Mouse (Mus musculus): ENCODE data around the gene Snrnp200. TPM values are rescaled to one million over a fixed set of nuclear protein-coding genes. Genes with fewer than 3 reads are reported as not detected.
A peak's percentile ranks its signal among the peaks of the same experiment; 100 is the strongest.
"Not testable (repeated sequence)": the region's sequence is repeated elsewhere in the genome, so short reads cannot be mapped to it uniquely, and the experiment has no call there.

The Snrnp200 gene
- 100 to 1,000 TPM; 106 to 111 TPM for total RNA-seq (2021)

GRCm38 (mm10) chr2:127207547-127208451 lies at the start of gene Snrnp200, which contains the start of gene 1810024B03Rik:
Gene Snrnp200 (plus strand): TSS chr2:127208386.
Gene 1810024B03Rik (minus strand): TSS chr2:127208280.
- DNase-seq, result peak; percentile 94
- intact Hi-C loops (cut with DNase I), result no loop called here

GRCm38 (mm10) chr2:127165675-127166074 lies 42.5 kb upstream of the Snrnp200 start:
- DNase-seq, result no peak
- intact Hi-C loops (cut with DNase I), result loop anchor here (2.0 kb wide), 1 partner anchor 35 kb away; no protein-coding TSS in a partner anchor

GRCm38 (mm10) chr2:127166261-127166660 lies 41.9 kb upstream of the Snrnp200 start:
- DNase-seq, result not testable (repeated sequence)
- intact Hi-C loops (cut with DNase I), result loop anchor here (2.0 kb wide), 1 partner anchor 35 kb away; no protein-coding TSS in a partner anchor

- peak; percentile 75 for DNase-seq
- intact Hi-C loops (cut with DNase I), result no loop called here
Measured at GRCm38 (mm10) chr2:127182598-127183381, 25.4 kb upstream of the Snrnp200 start.

GRCm38 (mm10) chr2:127189574-127189973 lies 18.6 kb upstream of the Snrnp200 start:
- intact Hi-C loops (cut with DNase I), result no loop called here
- DNase-seq, result no peak

GRCm38 (mm10) chr2:127204932-127205331 lies 3.3 kb upstream of the Snrnp200 start:
- intact Hi-C loops (cut with DNase I), result no loop called here

GRCm38 (mm10) chr2:127205936-127206335 lies 2.2 kb upstream of the Snrnp200 start:
- intact Hi-C loops (cut with DNase I); DNase-seq: not testable (repeated sequence)

More at GRCm38 (mm10) chr2:127204932-127205331, 3.3 kb upstream of the Snrnp200 start:
- DNase-seq, result peak; percentile 53

- intact Hi-C loops (cut with DNase I), result no loop called here
Measured at GRCm38 (mm10) chr2:127206916-127207315, 1.3 kb upstream of the Snrnp200 start.

GRCm38 (mm10) chr2:127208452-127208769 lies 225 bp downstream of the Snrnp200 start:
- DNase-seq, result no peak
- intact Hi-C loops (cut with DNase I), result no loop called here

More at GRCm38 (mm10) chr2:127206916-127207315, 1.3 kb upstream of the Snrnp200 start:
- no peak for DNase-seq

GRCm38 (mm10) chr2:127210701-127211100 lies 2.5 kb downstream of the Snrnp200 start:
- intact Hi-C loops (cut with DNase I), result loop anchor here (10.0 kb wide), 1 partner anchor 146 kb away; no protein-coding TSS in a partner anchor
- no peak for DNase-seq

- intact Hi-C loops (cut with DNase I), result loop anchor here (10.0 kb wide), 1 partner anchor 153 kb away; no protein-coding TSS in a partner anchor
- no peak for DNase-seq
Measured at GRCm38 (mm10) chr2:127217746-127218145, 9.6 kb downstream of the Snrnp200 start.

GRCm38 (mm10) chr2:127225261-127225660 lies 17.1 kb downstream of the Snrnp200 start:
- intact Hi-C loops (cut with DNase I), result loop anchor here (10.0 kb wide), 2 partner anchors 310 to 470 kb away; no protein-coding TSS in a partner anchor
- no peak for DNase-seq

GRCm38 (mm10) chr2:127237897-127238610 lies 29.9 kb downstream of the Snrnp200 start:
- no peak for DNase-seq
- intact Hi-C loops (cut with DNase I), result loop anchor here (10.0 kb wide), 2 partner anchors 433 to 1397 kb away; no protein-coding TSS in a partner anchor

- intact Hi-C loops (cut with DNase I), result no loop called here
- DNase-seq, result no peak
Measured at GRCm38 (mm10) chr2:127240065-127240464, 31.9 kb downstream of the Snrnp200 start.

- intact Hi-C loops (cut with DNase I), result no loop called here
- DNase-seq, result peak; percentile 99
Measured at GRCm38 (mm10) chr2:127247592-127248333, 39.6 kb downstream of the Snrnp200 start, which contains the start of the genes Ciao1 and Tmem127. Gene Ciao1 (minus strand): TSS chr2:127247816. Gene Tmem127 (plus strand): TSS chr2:127247908.

GRCm38 (mm10) chr2:127248334-127249004 lies 40.3 kb downstream of the Snrnp200 start:
- DNase-seq, result peak; percentile 57
- intact Hi-C loops (cut with DNase I), result no loop called here

- intact Hi-C loops (cut with DNase I), result no loop called here
- DNase-seq, result no peak
Measured at GRCm38 (mm10) chr2:127250291-127251008, 42.3 kb downstream of the Snrnp200 start.

GRCm38 (mm10) chr2:127251457-127251856 lies 43.3 kb downstream of the Snrnp200 start:
- intact Hi-C loops (cut with DNase I), result no loop called here
- no peak for DNase-seq
